Mouse (Mus musculus): ENCODE results near the gene Il22ra1.

Il22ra1 gene

GRCm38 (mm10) chr4:135730951-135731350 lies 3.0 kb downstream of the Il22ra1 start:
- ATAC-seq (ENCODE audit: insufficient number of reproducible peaks, low FRiP score, low TSS enrichment), result no peak

- no peak for ATAC-seq (ENCODE audit: insufficient number of reproducible peaks, low FRiP score, low TSS enrichment)
These were observed 5.9 kb downstream of the Il22ra1 start for GRCm38 (mm10) chr4:135733901-135734300.

GRCm38 (mm10) chr4:135736903-135737302 lies 8.9 kb downstream of the Il22ra1 start:
- ATAC-seq (ENCODE audit: insufficient number of reproducible peaks, low FRiP score, low TSS enrichment), result no peak

GRCm38 (mm10) chr4:135738237-135738636 lies 10.3 kb downstream of the Il22ra1 start:
- ATAC-seq (ENCODE audit: insufficient number of reproducible peaks, low FRiP score, low TSS enrichment), result no peak

- no peak for ATAC-seq (ENCODE audit: insufficient number of reproducible peaks, low FRiP score, low TSS enrichment)
These were observed 11.2 kb downstream of the Il22ra1 start for GRCm38 (mm10) chr4:135739148-135739547.

GRCm38 (mm10) chr4:135739672-135740071 lies 11.7 kb downstream of the Il22ra1 start:
- no peak for ATAC-seq (ENCODE audit: insufficient number of reproducible peaks, low FRiP score, low TSS enrichment)

GRCm38 (mm10) chr4:135743520-135743919 lies 15.5 kb downstream of the Il22ra1 start:
- no peak for ATAC-seq (ENCODE audit: insufficient number of reproducible peaks, low FRiP score, low TSS enrichment)

GRCm38 (mm10) chr4:135744726-135745448 lies 16.9 kb downstream of the Il22ra1 start:
- no peak for ATAC-seq (ENCODE audit: insufficient number of reproducible peaks, low FRiP score, low TSS enrichment)

- ATAC-seq (ENCODE audit: insufficient number of reproducible peaks, low FRiP score, low TSS enrichment), result no peak
These were observed 17.6 kb downstream of the Il22ra1 start for GRCm38 (mm10) chr4:135745613-135746012.

- ATAC-seq (ENCODE audit: insufficient number of reproducible peaks, low FRiP score, low TSS enrichment), result no peak
These were observed 22.9 kb downstream of the Il22ra1 start for GRCm38 (mm10) chr4:135750896-135751295.

GRCm38 (mm10) chr4:135752106-135752778 lies 24.3 kb downstream of the Il22ra1 start:
- no peak for ATAC-seq (ENCODE audit: insufficient number of reproducible peaks, low FRiP score, low TSS enrichment)

GRCm38 (mm10) chr4:135752779-135753164 lies 24.8 kb downstream of the Il22ra1 start:
- ATAC-seq (ENCODE audit: insufficient number of reproducible peaks, low FRiP score, low TSS enrichment), result no peak

GRCm38 (mm10) chr4:135758331-135758730 lies 30.4 kb downstream of the Il22ra1 start:
- ATAC-seq (ENCODE audit: insufficient number of reproducible peaks, low FRiP score, low TSS enrichment), result no peak

- no peak for ATAC-seq (ENCODE audit: insufficient number of reproducible peaks, low FRiP score, low TSS enrichment)
These were observed 30.9 kb downstream of the Il22ra1 start for GRCm38 (mm10) chr4:135758825-135759224.

GRCm38 (mm10) chr4:135759356-135759976 lies 31.5 kb downstream of the Il22ra1 start, which contains the start of gene Myom3:
Gene Myom3 (plus strand): TSS chr4:135759715.
- ATAC-seq (ENCODE audit: insufficient number of reproducible peaks, low FRiP score, low TSS enrichment), result no peak

GRCm38 (mm10) chr4:135761048-135761447 lies 33.1 kb downstream of the Il22ra1 start:
- no peak for ATAC-seq (ENCODE audit: insufficient number of reproducible peaks, low FRiP score, low TSS enrichment)

GRCm38 (mm10) chr4:135761569-135761968 lies 33.6 kb downstream of the Il22ra1 start:
- no peak for ATAC-seq (ENCODE audit: insufficient number of reproducible peaks, low FRiP score, low TSS enrichment)

- ATAC-seq (ENCODE audit: insufficient number of reproducible peaks, low FRiP score, low TSS enrichment), result no peak
These were observed 34.4 kb downstream of the Il22ra1 start for GRCm38 (mm10) chr4:135762251-135762906.

GRCm38 (mm10) chr4:135764700-135765099 lies 36.7 kb downstream of the Il22ra1 start:
- ATAC-seq (ENCODE audit: insufficient number of reproducible peaks, low FRiP score, low TSS enrichment), result no peak

- ATAC-seq (ENCODE audit: insufficient number of reproducible peaks, low FRiP score, low TSS enrichment), result no peak
These were observed 37.7 kb downstream of the Il22ra1 start for GRCm38 (mm10) chr4:135765707-135766106.

GRCm38 (mm10) chr4:135766976-135767375 lies 39.0 kb downstream of the Il22ra1 start:
- ATAC-seq (ENCODE audit: insufficient number of reproducible peaks, low FRiP score, low TSS enrichment), result no peak
